Mouse (Mus musculus) myocyte (in vitro differentiated cells): Measurements from ENCODE around the gene Eif4a2. TPM values are rescaled to one million over a fixed set of nuclear protein-coding genes. Genes with fewer than 3 reads are reported as not detected.
"Not testable (repeated sequence)": the region's sequence is repeated elsewhere in the genome, so short reads cannot be mapped to it uniquely, and the experiment has no call there.

ENCODE experiments used
- H3K27me3 ChIP-seq: one replicate; pipeline ENCODE4 v1.6.1; 2011; ENCODE audit not compliant: control insufficient read depth, insufficient read depth, insufficient read length
- H3K36me3 ChIP-seq: one replicate; pipeline ENCODE4 v1.6.1; 2011; ENCODE audit not compliant: control insufficient read depth, insufficient read depth
- H3K4me2 ChIP-seq: one replicate; pipeline ENCODE4 v1.6.1; 2011; ENCODE audit warnings: low read depth, control low read depth
- H3K4me3 ChIP-seq: one replicate; pipeline ENCODE4 v1.5.1; 2011; ENCODE audit warnings: mild to moderate bottlenecking, control low read depth, moderate library complexity
- H3K79me2 ChIP-seq: one replicate; pipeline ENCODE4 v1.6.1; 2011; ENCODE audit not compliant: control insufficient read depth, insufficient read depth
- H3ac ChIP-seq: one replicate; pipeline ENCODE4 v1.6.1; 2011; ENCODE audit not compliant: control insufficient read depth, insufficient read length
- CEBPB ChIP-seq: IDR thresholded peaks from 2 replicates; pipeline ENCODE4 v1.6.1; 2011; ENCODE audit warnings: mild to moderate bottlenecking, moderate library complexity; ENCODE audit not compliant: poor library complexity, insufficient read depth, severe bottlenecking
- E2F4 ChIP-seq: IDR thresholded peaks from one replicate; pipeline ENCODE4 v1.6.1; 2011; ENCODE audit warnings: mild to moderate bottlenecking, control low read depth, moderate library complexity; ENCODE audit not compliant: insufficient read depth
- MAX ChIP-seq: IDR thresholded peaks from one replicate; pipeline ENCODE4 v1.6.1; 2011; ENCODE audit warnings: low read depth, mild to moderate bottlenecking, control low read depth
- MYOD1 ChIP-seq, 3 experiments: IDR thresholded peaks; one replicate each; pipeline ENCODE4 v1.6.1; 2011; ENCODE audit warnings: control low read depth in 2 of 3, low read depth in 2 of 3, mild to moderate bottlenecking in 2 of 3, moderate library complexity in 1 of 3; ENCODE audit not compliant: insufficient read length in 2 of 3, control insufficient read depth in 1 of 3
- MYOG ChIP-seq, 3 experiments: IDR thresholded peaks; one replicate each; pipeline ENCODE4 v1.6.1; 2011; ENCODE audit warnings: control low read depth in 2 of 3, low read depth in 2 of 3, mild to moderate bottlenecking in 2 of 3; ENCODE audit not compliant: insufficient read length in 2 of 3, control insufficient read depth in 1 of 3, insufficient read depth in 1 of 3
- POLR2A ChIP-seq: IDR thresholded peaks from one replicate; pipeline ENCODE4 v1.6.1; 2011; ENCODE audit warnings: low read depth, mild to moderate bottlenecking, control low read depth, moderate library complexity; ENCODE audit not compliant: insufficient read length
- POLR2AphosphoS2 ChIP-seq: IDR thresholded peaks from one replicate; pipeline ENCODE4 v1.6.1; 2011; ENCODE audit warnings: low read depth, control low read depth; ENCODE audit not compliant: insufficient read length
- REST ChIP-seq: IDR thresholded peaks from one replicate; pipeline ENCODE4 v1.6.1; 2011; ENCODE audit warnings: mild to moderate bottlenecking, control low read depth, moderate library complexity; ENCODE audit not compliant: insufficient read depth, insufficient read length
- SRF ChIP-seq: IDR thresholded peaks from one replicate; pipeline ENCODE4 v1.6.1; 2011; ENCODE audit warnings: low read depth; ENCODE audit not compliant: control insufficient read depth, insufficient read length
- TCF12 ChIP-seq: IDR thresholded peaks from one replicate; pipeline ENCODE4 v1.6.1; 2011; ENCODE audit warnings: mild to moderate bottlenecking, control low read depth; ENCODE audit not compliant: poor library complexity, insufficient read depth, severe bottlenecking
- TCF3 ChIP-seq: IDR thresholded peaks from one replicate; pipeline ENCODE4 v1.6.1; 2011; ENCODE audit warnings: low read depth, control low read depth; ENCODE audit not compliant: insufficient read length
- USF1 ChIP-seq: IDR thresholded peaks from one replicate; pipeline ENCODE4 v1.6.1; 2011; ENCODE audit warnings: low read depth, mild to moderate bottlenecking, control low read depth, moderate library complexity
- polyA plus RNA-seq: library from polyadenylated mRNA; unstranded; fragments of >200 nt; fragmentation: generic; extraction: Trizol; gene quantifications from one replicate; pipeline ENCODE4 v1.2.1, GENCODE M21; 2012; ENCODE audit warnings: missing spikeins

Eif4a2 gene
- polyA plus RNA-seq, 1 experiment: 141 TPM

DNA sequence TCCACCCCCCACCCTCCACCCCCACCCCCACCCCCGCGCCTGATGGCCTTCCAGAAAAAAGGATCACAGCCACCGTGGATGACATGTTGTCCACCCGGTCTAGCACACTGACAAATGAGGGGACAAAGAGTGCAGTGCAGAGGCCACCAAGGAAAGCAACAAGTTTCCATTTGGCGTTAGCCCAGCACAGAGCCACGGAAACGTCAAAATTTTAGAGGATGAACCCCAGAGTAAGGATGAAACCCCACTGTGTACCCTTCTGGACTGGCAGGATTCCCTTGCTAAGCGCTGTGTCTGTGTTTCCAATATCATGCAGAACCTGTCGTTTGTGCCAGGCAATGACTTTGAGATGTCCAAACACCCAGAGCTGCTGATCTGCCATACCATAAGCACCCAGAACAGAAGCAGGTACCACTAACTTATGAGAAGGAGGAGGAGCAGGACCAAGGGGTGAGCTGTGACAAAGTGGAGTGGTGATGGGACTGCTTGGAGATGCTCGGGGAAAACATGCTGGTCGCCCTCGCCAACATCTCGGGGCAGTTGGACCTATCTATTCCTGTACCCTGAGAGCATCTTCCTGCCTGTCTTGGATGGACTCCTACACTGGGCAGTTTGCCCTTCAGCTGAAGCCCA is 13.8 kb upstream of the Eif4a2 start:
- no peaks in the 10 kb centered on the region for H3K27me3 ChIP-seq
- no peak for TF ChIP-seq SRF
- no peak for TF ChIP-seq E2F4
- TF ChIP-seq MYOG (IDR thresholded peaks at IDR 0.05; ENCODE audit: control insufficient read depth in 1 of 3, insufficient read depth in 1 of 3, insufficient read length in 2 of 3, low read depth in 2 of 3): no peak
- no peak for TF ChIP-seq POLR2A
- TF ChIP-seq TCF3: no peak
- no peak for TF ChIP-seq REST
- no peak for TF ChIP-seq TCF12
- no peak for TF ChIP-seq MAX
- H3K79me2 ChIP-seq: no peaks in the 10 kb centered on the region
- no peak overlapping the region for H3K4me2 ChIP-seq
- no peak overlapping the region for H3K4me3 ChIP-seq
- no peaks in the 10 kb centered on the region for H3K36me3 ChIP-seq
- no peak overlapping the region for H3ac ChIP-seq

DNA sequence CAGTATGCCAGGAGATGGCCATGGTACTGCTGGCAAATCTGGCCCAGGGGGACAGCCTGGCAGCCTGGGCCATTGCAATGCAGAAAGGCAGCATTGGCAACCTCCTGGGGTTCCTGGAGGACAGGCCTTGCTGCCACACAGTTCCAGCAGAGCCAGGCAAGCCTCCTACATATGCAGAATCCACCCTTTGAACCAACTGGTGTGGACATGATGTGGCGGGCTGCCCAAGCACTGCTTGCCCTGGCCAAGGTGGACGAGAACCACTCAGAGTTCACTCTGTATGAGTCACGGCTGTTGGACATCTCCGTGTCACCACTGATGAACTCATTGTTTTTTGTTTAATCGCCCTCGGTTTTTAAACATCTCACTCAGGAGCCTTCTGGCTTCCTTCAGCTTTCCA is 13.1 kb upstream of the Eif4a2 start:
- H3K36me3 ChIP-seq: no peaks in the 10 kb centered on the region
- TF ChIP-seq REST: no peak
- TF ChIP-seq CEBPB: no peak
- no peak for TF ChIP-seq E2F4
- no peak for TF ChIP-seq POLR2AphosphoS2
- TF ChIP-seq MYOD1 (IDR thresholded peaks at IDR 0.05; ENCODE audit: control insufficient read depth in 1 of 3, insufficient read length in 2 of 3, low read depth in 2 of 3): no peak
- no peak for TF ChIP-seq MYOG (IDR thresholded peaks at IDR 0.05; ENCODE audit: control insufficient read depth in 1 of 3, insufficient read depth in 1 of 3, insufficient read length in 2 of 3, low read depth in 2 of 3)
- no peak for TF ChIP-seq USF1
- no peak for TF ChIP-seq POLR2A
- TF ChIP-seq TCF3: no peak
- no peak for TF ChIP-seq TCF12
- TF ChIP-seq SRF: no peak
- no peak for TF ChIP-seq MAX
- H3ac ChIP-seq: no peak overlapping the region
- H3K79me2 ChIP-seq: no peaks in the 10 kb centered on the region
- H3K27me3 ChIP-seq: no peaks in the 10 kb centered on the region
- H3K4me2 ChIP-seq: no peak overlapping the region
- H3K4me3 ChIP-seq: no peak overlapping the region

DNA sequence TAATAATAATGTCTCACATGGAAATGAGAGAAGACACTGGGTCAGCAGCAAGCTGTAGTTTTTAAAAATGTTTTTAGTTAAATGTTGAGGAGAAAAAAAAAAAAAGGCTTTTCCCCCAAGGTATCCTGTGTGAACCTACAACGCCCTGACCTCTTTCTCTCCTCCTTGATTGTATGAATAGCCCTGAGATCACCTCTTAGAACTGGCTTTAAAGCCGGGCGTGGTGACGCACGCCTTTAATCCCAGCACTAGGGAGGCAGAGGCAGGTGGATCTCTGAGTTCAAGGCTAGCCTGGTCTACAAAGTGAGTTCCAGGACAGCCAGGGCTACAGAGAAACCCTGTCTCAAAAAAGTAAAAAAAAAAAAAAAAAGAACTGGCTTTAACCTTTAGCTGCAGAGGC is 11.7 kb upstream of the Eif4a2 start:
- H3K4me3 ChIP-seq, H3K36me3 ChIP-seq, H3K4me2 ChIP-seq, H3K27me3 ChIP-seq, H3ac ChIP-seq, H3K79me2 ChIP-seq: not testable (repeated sequence)

- not testable (repeated sequence) for H3K36me3 ChIP-seq, H3ac ChIP-seq, H3K27me3 ChIP-seq, H3K79me2 ChIP-seq, H3K4me3 ChIP-seq, H3K4me2 ChIP-seq
Observed at GRCm38 (mm10) chr16:23096886-23097285, 10.4 kb upstream of the Eif4a2 start.

- H3K4me3 ChIP-seq, H3K79me2 ChIP-seq, H3K36me3 ChIP-seq, H3K27me3 ChIP-seq, H3ac ChIP-seq, H3K4me2 ChIP-seq: not testable (repeated sequence)
Observed at GRCm38 (mm10) chr16:23097290-23098104, 9.7 kb upstream of the Eif4a2 start.

GRCm38 (mm10) chr16:23098105-23098452 is 9.2 kb upstream of the Eif4a2 start:
- not testable (repeated sequence) for H3K4me3 ChIP-seq, H3K4me2 ChIP-seq, H3K27me3 ChIP-seq, H3K36me3 ChIP-seq, H3ac ChIP-seq, H3K79me2 ChIP-seq
